ENCODE assay signal across 8 mouse cellular contexts in genomic region chr16:21641944-21642343, GRCm38 (mm10). TPM values are rescaled to one million over a fixed set of nuclear protein-coding genes. Genes with fewer than 3 reads are reported as not detected.
DNase-seq lines count a peak whose midpoint lies in the region; ATAC-seq lines count a peak whose summit lies in the region.

No protein-coding gene starts in this region.

- ATAC-seq in granulocyte monocyte progenitor cell, adult 5-6 weeks (replicated peaks; ENCODE audit: poor library complexity, severe bottlenecking): peak; percentile 84
- no peak for ATAC-seq in erythroid progenitor cell, adult 5-6 weeks (replicated peaks; ENCODE audit: low FRiP score, poor library complexity, severe bottlenecking)
- no peak for ATAC-seq in cerebellum, adult (ENCODE audit: insufficient number of reproducible peaks, low FRiP score, low TSS enrichment)

- DNase-seq in adrenal gland, adult 2 months: peak; percentile 36
- no peak for DNase-seq in adrenal gland, postnatal 10 days
- DNase-seq in kidney, adult 9 months: peak; percentile 67
- DNase-seq in lung, postnatal 36 days: peak; percentile 79
- DNase-seq in MN1 (ENCODE audit: low spot score): no peak

RNA-seq across cellular contexts. Expression of gene 2510009E07Rik, which starts 52.5 kb away (rescaled TPM):
- total RNA-seq in adrenal gland, adult 2 months (2021): 10 to 100 TPM; 15.2 to 21.1 TPM
- polyA plus RNA-seq in adrenal gland, adult 2 months (2012; rRNA removed): 13.6 and 14.2 TPM in 2 replicates
- 10 to 100 TPM; 16.6 to 22.2 TPM for total RNA-seq in adrenal gland, postnatal 10 days (2021)
- 0.51 and 1.5 TPM in 2 replicates for total RNA-seq in granulocyte monocyte progenitor cell, adult 5-6 weeks (2014; fragmentation: Nextera tagmentation)
- total RNA-seq in granulocyte monocyte progenitor cell, adult 5-6 weeks (2017): 0.13 and 0.52 TPM in 2 replicates
- 0.36 and 1.7 TPM in 2 replicates for total RNA-seq in erythroid progenitor cell, adult 5-6 weeks (2015; ENCODE audit: low replicate concordance)
- not detected in 2 replicates for total RNA-seq in erythroid progenitor cell, adult 5-6 weeks (2017; ENCODE audit: low replicate concordance)

Comparison
In these comparisons a context has a peak if more than half of its experiments do, and no peak if none do; other contexts are left out.
1. DNase-seq: peak in adrenal gland, adult 2 months (single experiment), kidney, adult 9 months (single experiment) and lung, postnatal 36 days (single experiment); none in adrenal gland, postnatal 10 days (single experiment) and MN1 (single experiment).
2. RNA of gene 2510009E07Rik, which starts 52.5 kb away (total RNA-seq): 16.6 to 22.2 TPM in adrenal gland, postnatal 10 days and 15.2 to 21.1 TPM in adrenal gland, adult 2 months; 0.36 to 1.7 TPM in erythroid progenitor cell, adult 5-6 weeks and 0.13 to 1.5 TPM in granulocyte monocyte progenitor cell, adult 5-6 weeks; every median in the first group is over 4 times any median in the second.